Mouse (Mus musculus) cortical plate, adult 2 months (tissue): Measurements from ENCODE around the gene Zfp981. TPM values are rescaled to one million over a fixed set of nuclear protein-coding genes. Genes with fewer than 3 reads are reported as not detected.

ENCODE experiments used
- polyA plus RNA-seq: library from polyadenylated mRNA; depleted of rRNA; stranded (reverse); fragments of >200 nt; gene quantifications from 2 replicates; pipeline ENCODE4 v1.2.3, GENCODE M21; 2012; rRNA removed

The Zfp981 gene
- polyA plus RNA-seq, 1 experiment = 0.46 TPM

Other genes starting within 250 kb of the Zfp981 start
- gene Zfp992, start 53.0 kb upstream of the Zfp981 start, polyA plus RNA-seq = 0.34 and 0.52 TPM in 2 replicates
- 0.32 and 3.4 TPM in 2 replicates for gene Zfp993, start 108.9 kb downstream of the Zfp981 start, polyA plus RNA-seq